Mouse (Mus musculus): Measurements from ENCODE around the gene Gpc6. TPM values are rescaled to one million over a fixed set of nuclear protein-coding genes. Genes with fewer than 3 reads are reported as not detected.

Gene Gpc6
- polyA plus RNA-seq, 1 experiment: 61.9 TPM

GRCm38 (mm10) chr14:117166350-117166749 is 241.2 kb downstream of the Gpc6 start:
- TF ChIP-seq POLR2A (IDR thresholded peaks at IDR 0.05; ENCODE audit: low read depth, low read length): no peak
- no peak for TF ChIP-seq CTCF (IDR thresholded peaks at IDR 0.05; ENCODE audit: borderline replicate concordance, insufficient read depth, low read length)
- Histone ChIP-seq H3K4me3 (ENCODE audit: insufficient read depth, low read length) (no peak overlapping the region), H3K27ac (ENCODE audit: insufficient read depth, low read length) (no peak overlapping the region), H3K4me1 (ENCODE audit: control insufficient read depth, insufficient read depth, low read length) (no peaks in the 10 kb centered on the region)

DNA sequence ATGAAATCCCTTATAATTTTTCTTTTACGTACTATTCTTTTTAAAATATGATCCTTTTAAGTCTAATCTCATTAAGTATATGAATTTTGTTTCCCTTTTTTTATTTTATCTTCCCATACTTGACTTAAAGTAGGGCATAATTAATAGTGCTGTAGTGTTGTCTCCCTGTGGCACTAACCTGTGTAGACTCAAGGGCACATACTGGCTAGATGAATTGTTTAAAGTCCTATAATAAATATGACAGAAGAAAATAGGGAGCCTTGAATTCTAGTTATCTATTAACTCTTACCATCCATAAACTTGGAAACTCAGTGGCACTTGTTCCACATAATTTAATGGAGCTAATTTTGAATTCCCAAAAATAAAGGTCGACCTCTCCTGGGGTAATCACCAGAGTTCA is 268.2 kb downstream of the Gpc6 start:
- H3K27ac ChIP-seq (ENCODE audit: insufficient read depth, low read length): no peak overlapping the region

GRCm38 (mm10) chr14:117202012-117202411 is 276.9 kb downstream of the Gpc6 start:
- Histone ChIP-seq H3K27ac (ENCODE audit: insufficient read depth, low read length) (no peak overlapping the region), H3K4me3 (ENCODE audit: insufficient read depth, low read length) (no peak overlapping the region), H3K4me1 (ENCODE audit: control insufficient read depth, insufficient read depth, low read length) (no peaks in the 10 kb centered on the region)
- TF ChIP-seq CTCF (IDR thresholded peaks at IDR 0.05; ENCODE audit: borderline replicate concordance, insufficient read depth, low read length) (no peak), POLR2A (IDR thresholded peaks at IDR 0.05; ENCODE audit: low read depth, low read length) (no peak)

More for the DNA sequence above, 268.2 kb downstream of the Gpc6 start:
- Histone ChIP-seq H3K4me1 (ENCODE audit: control insufficient read depth, insufficient read depth, low read length) (no peaks in the 10 kb centered on the region), H3K4me3 (ENCODE audit: insufficient read depth, low read length) (no peak overlapping the region)
- TF ChIP-seq CTCF (IDR thresholded peaks at IDR 0.05; ENCODE audit: borderline replicate concordance, insufficient read depth, low read length): no peak
- TF ChIP-seq POLR2A (IDR thresholded peaks at IDR 0.05; ENCODE audit: low read depth, low read length): no peak

- H3K4me1 ChIP-seq (ENCODE audit: control insufficient read depth, insufficient read depth, low read length): no peaks in the 10 kb centered on the region
- H3K4me3 ChIP-seq (ENCODE audit: insufficient read depth, low read length): no peak overlapping the region
- H3K27ac ChIP-seq (ENCODE audit: insufficient read depth, low read length): no peak overlapping the region
- TF ChIP-seq CTCF (IDR thresholded peaks at IDR 0.05; ENCODE audit: borderline replicate concordance, insufficient read depth, low read length) (no peak), POLR2A (IDR thresholded peaks at IDR 0.05; ENCODE audit: low read depth, low read length) (no peak)
Measured at GRCm38 (mm10) chr14:117203960-117204359, 278.8 kb downstream of the Gpc6 start.

DNA sequence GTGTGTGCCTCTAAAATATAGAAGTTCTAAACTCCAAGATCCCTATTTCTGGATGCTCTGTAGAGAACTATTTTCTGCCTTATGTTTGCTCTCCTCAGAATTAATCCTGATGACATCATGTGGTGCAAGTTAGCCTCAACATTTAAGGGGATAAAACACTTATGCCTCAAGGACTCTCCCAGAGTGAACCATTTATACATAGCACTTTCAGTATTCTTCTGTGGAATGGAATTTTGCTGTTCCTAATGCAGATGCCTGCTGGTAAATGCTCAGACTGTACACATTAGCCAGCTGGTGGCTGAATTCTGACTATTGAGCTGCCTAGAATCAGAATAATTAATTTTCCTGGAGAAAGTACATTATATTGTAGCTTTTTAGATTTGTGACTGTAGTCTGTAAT is 289.3 kb downstream of the Gpc6 start:
- H3K4me1 ChIP-seq (ENCODE audit: control insufficient read depth, insufficient read depth, low read length): no peaks in the 10 kb centered on the region
- TF ChIP-seq POLR2A (IDR thresholded peaks at IDR 0.05; ENCODE audit: low read depth, low read length) (no peak), CTCF (IDR thresholded peaks at IDR 0.05; ENCODE audit: borderline replicate concordance, insufficient read depth, low read length) (no peak)
- no peak overlapping the region for H3K27ac ChIP-seq (ENCODE audit: insufficient read depth, low read length)
- no peak overlapping the region for H3K4me3 ChIP-seq (ENCODE audit: insufficient read depth, low read length)

GRCm38 (mm10) chr14:117226920-117227319 is 301.8 kb downstream of the Gpc6 start:
- Histone ChIP-seq H3K27ac (ENCODE audit: insufficient read depth, low read length) (peak overlapping the region; percentile 43; the same call in 1 of the 2 replicates), H3K4me3 (ENCODE audit: insufficient read depth, low read length) (no peak overlapping the region), H3K4me1 (ENCODE audit: control insufficient read depth, insufficient read depth, low read length) (peaks cover 2% of the 10 kb centered on the region)
- TF ChIP-seq POLR2A (IDR thresholded peaks at IDR 0.05; ENCODE audit: low read depth, low read length): no peak

DNA sequence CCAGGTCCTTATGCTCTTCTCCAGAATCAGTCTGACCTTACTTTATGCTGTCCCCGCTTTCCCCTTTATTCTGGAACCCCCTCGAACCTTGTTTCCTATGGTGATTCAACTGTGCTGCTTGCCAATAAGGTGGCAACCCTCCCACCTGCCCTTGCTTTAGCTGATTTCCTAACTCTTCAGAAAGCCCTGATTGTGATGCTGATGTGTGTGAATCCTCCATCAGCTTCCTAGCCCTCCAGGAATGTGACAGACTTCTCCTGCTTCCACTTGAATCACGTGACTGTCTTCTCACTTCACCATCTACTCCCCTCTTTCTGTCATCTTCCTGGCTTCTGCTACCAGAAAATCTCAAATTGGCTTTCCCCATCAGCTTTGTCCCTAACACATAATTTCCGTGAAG is 305.4 kb downstream of the Gpc6 start:
- no peak overlapping the region for H3K4me3 ChIP-seq (ENCODE audit: insufficient read depth, low read length)
- H3K27ac ChIP-seq (ENCODE audit: insufficient read depth, low read length): no peak overlapping the region
- TF ChIP-seq POLR2A (IDR thresholded peaks at IDR 0.05; ENCODE audit: low read depth, low read length) (no peak), CTCF (IDR thresholded peaks at IDR 0.05; ENCODE audit: borderline replicate concordance, insufficient read depth, low read length) (no peak)
- H3K4me1 ChIP-seq (ENCODE audit: control insufficient read depth, insufficient read depth, low read length): peaks cover 2% of the 10 kb centered on the region

- H3K4me1 ChIP-seq (ENCODE audit: control insufficient read depth, insufficient read depth, low read length): peaks cover 2% of the 10 kb centered on the region
- no peak overlapping the region for H3K27ac ChIP-seq (ENCODE audit: insufficient read depth, low read length)
- no peak for TF ChIP-seq CTCF (IDR thresholded peaks at IDR 0.05; ENCODE audit: borderline replicate concordance, insufficient read depth, low read length)
- no peak overlapping the region for H3K4me3 ChIP-seq (ENCODE audit: insufficient read depth, low read length)
Measured at GRCm38 (mm10) chr14:117238226-117238625, 313.1 kb downstream of the Gpc6 start.

GRCm38 (mm10) chr14:117239694-117240427 is 314.7 kb downstream of the Gpc6 start:
- TF ChIP-seq POLR2A (IDR thresholded peaks at IDR 0.05; ENCODE audit: low read depth, low read length): no peak
- TF ChIP-seq CTCF (IDR thresholded peaks at IDR 0.05; ENCODE audit: borderline replicate concordance, insufficient read depth, low read length): no peak
- H3K4me1 ChIP-seq (ENCODE audit: control insufficient read depth, insufficient read depth, low read length): peaks cover 2% of the 10 kb centered on the region
- no peak overlapping the region for H3K4me3 ChIP-seq (ENCODE audit: insufficient read depth, low read length)
- no peak overlapping the region for H3K27ac ChIP-seq (ENCODE audit: insufficient read depth, low read length)

- TF ChIP-seq POLR2A (IDR thresholded peaks at IDR 0.05; ENCODE audit: low read depth, low read length) (no peak), CTCF (IDR thresholded peaks at IDR 0.05; ENCODE audit: borderline replicate concordance, insufficient read depth, low read length) (no peak)
- no peak overlapping the region for H3K4me3 ChIP-seq (ENCODE audit: insufficient read depth, low read length)
- no peaks in the 10 kb centered on the region for H3K4me1 ChIP-seq (ENCODE audit: control insufficient read depth, insufficient read depth, low read length)
- H3K27ac ChIP-seq (ENCODE audit: insufficient read depth, low read length): no peak overlapping the region
Measured at GRCm38 (mm10) chr14:117245631-117246030, 320.5 kb downstream of the Gpc6 start.
